Mouse (Mus musculus) midbrain, embryonic 15.5 days (tissue): ENCODE measurements around the gene Gng7. TPM values are rescaled to one million over a fixed set of nuclear protein-coding genes. Genes with fewer than 3 reads are reported as not detected.

Experiments used
- ATAC-seq: fragments of 200-750 bp; cut with Nextera tagmentation; replicated peaks from 2 replicates; pipeline ENCODE4 v1.8.0; 2017; ENCODE audit warnings: moderate TSS enrichment
- H3K27ac ChIP-seq: fragments of 300-500 bp; sonication (generic); 2 replicates; pipeline ENCODE4 v1.5.1; 2015; ENCODE audit warnings: mild to moderate bottlenecking, inconsistent platforms
- H3K27me3 ChIP-seq: fragments of 300-500 bp; sonication (generic); replicated peaks from 2 replicates; pipeline ENCODE4 v1.6.1; 2015; ENCODE audit warnings: inconsistent platforms
- H3K36me3 ChIP-seq: fragments of 300-500 bp; sonication (generic); replicated peaks from 2 replicates; pipeline ENCODE4 v1.6.1; 2015; ENCODE audit warnings: inconsistent platforms
- H3K4me1 ChIP-seq: fragments of 300-500 bp; sonication (generic); 2 replicates; pipeline ENCODE4 v1.6.1; 2015; ENCODE audit warnings: inconsistent platforms
- H3K4me2 ChIP-seq: fragments of 300-500 bp; sonication (generic); 2 replicates; pipeline ENCODE4 v1.6.1; 2015; ENCODE audit warnings: inconsistent platforms, mild to moderate bottlenecking, moderate library complexity
- H3K4me3 ChIP-seq: fragments of 300-500 bp; sonication (generic); 2 replicates; pipeline ENCODE4 v1.5.1; 2015; ENCODE audit warnings: mild to moderate bottlenecking, inconsistent platforms
- H3K9ac ChIP-seq: fragments of 300-500 bp; sonication (generic); 2 replicates; pipeline ENCODE4 v1.6.1; 2015; ENCODE audit warnings: mild to moderate bottlenecking, inconsistent platforms
- H3K9me3 ChIP-seq: fragments of 300-500 bp; sonication (generic); 2 replicates; pipeline ENCODE4 v1.6.1; 2016; ENCODE audit warnings: inconsistent platforms
- WGBS: fragments of 180-500 bp; shearing (Covaris S2); methylation state at CpG from one replicate; pipeline ENCODE4 v1.1.7; 2015; ENCODE audit warnings: mixed read lengths; 5-methylcytosine and 5-hydroxymethylcytosine counted together
- polyA plus RNA-seq: library from polyadenylated mRNA; unstranded; fragments of >200 nt; fragmentation: Nextera tagmentation; extraction: Ambion mirVana; gene quantifications from 2 replicates; pipeline ENCODE4 v1.2.1, GENCODE M21; 2015

The Gng7 gene
- polyA plus RNA-seq, 1 experiment from 2014 or later, result 19.0 TPM

DNA sequence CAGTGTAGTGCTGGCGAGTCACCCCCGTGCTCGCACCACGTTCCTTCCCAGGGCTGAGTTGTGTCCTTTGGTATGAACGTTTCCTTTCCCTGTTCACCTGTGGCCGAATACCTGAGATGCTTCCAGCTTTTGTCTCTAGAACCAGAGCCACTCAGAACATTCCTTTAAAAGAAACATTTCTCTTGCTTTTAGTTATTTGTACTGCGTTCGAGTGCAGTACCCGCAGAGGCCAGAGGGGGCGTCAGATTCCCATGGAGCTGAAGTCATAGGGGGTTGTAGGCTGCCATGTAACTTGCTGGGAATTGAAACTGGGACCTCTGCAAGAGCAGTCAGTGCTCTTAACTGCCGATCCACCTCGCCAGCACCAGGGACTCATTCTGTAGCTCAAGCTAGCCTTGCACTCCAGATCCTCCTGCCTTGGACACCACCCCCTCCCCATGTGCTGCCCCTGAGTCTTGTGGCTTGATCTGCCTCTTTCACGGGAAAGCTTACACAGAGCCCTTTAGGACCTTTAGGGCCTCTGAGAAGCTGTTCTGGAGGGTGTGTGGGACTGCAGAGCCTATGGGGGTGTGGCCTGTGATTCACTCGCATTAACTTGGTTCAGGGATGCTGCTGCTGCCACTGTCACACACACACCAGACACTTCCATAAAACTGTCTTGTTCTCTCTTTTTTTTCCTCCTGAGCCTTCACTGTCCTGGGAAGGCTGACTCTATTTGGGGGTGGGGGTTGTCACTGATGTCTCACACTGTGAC lies 67.9 kb downstream of the Gng7 start:
- Histone ChIP-seq H3K4me3 (no peak overlapping the region), H3K9ac (no peak overlapping the region), H3K4me2 (no peak overlapping the region), H3K36me3 (no peaks in the 10 kb centered on the region), H3K27me3 (no peaks in the 10 kb centered on the region; the same call in 1 of the 2 replicates), H3K4me1 (no peaks in the 10 kb centered on the region), H3K27ac (no peak overlapping the region), H3K9me3 (no peaks in the 10 kb centered on the region)
- no peak for ATAC-seq
- WGBS, result 64% methylated on average over 14 of the region's 14 CpGs

GRCm38 (mm10) chr10:80944231-80944630 lies 70.5 kb downstream of the Gng7 start:
- Histone ChIP-seq H3K27ac (no peak overlapping the region), H3K4me3 (no peak overlapping the region), H3K27me3 (peaks cover 5% of the 10 kb centered on the region), H3K9ac (no peak overlapping the region), H3K36me3 (no peaks in the 10 kb centered on the region), H3K9me3 (no peaks in the 10 kb centered on the region), H3K4me1 (peaks cover 15% of the 10 kb centered on the region), H3K4me2 (no peak overlapping the region)
- WGBS, result 89% methylated on average over 5 of the region's 5 CpGs
- ATAC-seq, result no peak

GRCm38 (mm10) chr10:80943701-80944100 lies 71.0 kb downstream of the Gng7 start:
- Histone ChIP-seq H3K4me2 (no peak overlapping the region), H3K27ac (no peak overlapping the region), H3K27me3 (peaks cover 5% of the 10 kb centered on the region), H3K4me1 (peaks cover 20% of the 10 kb centered on the region), H3K36me3 (no peaks in the 10 kb centered on the region), H3K9me3 (no peaks in the 10 kb centered on the region), H3K4me3 (no peak overlapping the region), H3K9ac (no peak overlapping the region)
- ATAC-seq, result no peak
- 78% methylated on average over 9 of the region's 9 CpGs for WGBS

DNA sequence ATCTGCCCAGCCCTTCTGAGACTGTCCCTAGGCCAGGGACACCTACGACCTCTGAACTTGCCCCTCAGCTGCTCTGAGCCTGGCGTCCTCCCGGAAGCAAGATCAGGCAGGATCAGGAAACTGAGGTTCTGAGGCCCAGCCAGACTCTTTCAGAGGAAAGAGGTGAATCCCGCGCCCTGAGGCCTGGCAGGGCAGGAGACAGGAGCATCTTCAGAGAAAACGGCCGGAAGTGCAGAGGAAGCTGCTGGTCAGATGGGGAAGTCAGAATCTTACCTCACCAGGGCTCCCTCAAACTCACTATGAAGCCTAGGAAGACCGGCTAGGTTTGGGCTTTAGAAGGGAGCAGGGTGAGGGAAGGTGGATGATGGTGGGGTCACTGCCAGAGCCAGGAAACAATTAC lies 71.8 kb downstream of the Gng7 start:
- H3K4me1 ChIP-seq, result peaks cover 23% of the 10 kb centered on the region
- peaks cover 10% of the 10 kb centered on the region for H3K27me3 ChIP-seq
- no peak for ATAC-seq
- H3K36me3 ChIP-seq, result no peaks in the 10 kb centered on the region
- no peak overlapping the region for H3K4me3 ChIP-seq
- H3K9ac ChIP-seq, result no peak overlapping the region
- H3K9me3 ChIP-seq, result no peaks in the 10 kb centered on the region
- no peak overlapping the region for H3K27ac ChIP-seq
- no peak overlapping the region for H3K4me2 ChIP-seq
- WGBS, result 69% methylated on average over 8 of the region's 8 CpGs

DNA sequence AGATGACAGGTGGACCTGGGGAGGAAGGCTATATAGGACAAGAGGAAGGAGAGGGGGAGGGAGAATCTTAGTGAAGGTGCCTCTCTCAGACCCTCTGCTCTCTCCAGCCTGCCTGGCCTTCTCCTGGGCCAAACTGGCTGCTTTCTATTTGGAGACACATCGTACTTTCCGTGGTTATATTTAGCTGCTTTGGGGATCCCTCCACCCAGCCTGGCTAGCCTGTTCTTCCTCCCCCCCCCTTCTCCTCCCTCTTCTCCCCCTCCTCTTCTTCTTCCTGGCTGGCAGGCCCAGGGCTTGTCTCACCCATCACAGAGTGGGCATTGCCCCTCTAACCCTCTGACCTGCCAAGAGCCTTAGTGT lies 73.8 kb downstream of the Gng7 start:
- no peak for ATAC-seq
- Histone ChIP-seq H3K36me3 (no peaks in the 10 kb centered on the region), H3K4me1 (peaks cover 43% of the 10 kb centered on the region), H3K9ac (no peak overlapping the region), H3K4me2 (no peak overlapping the region), H3K27ac (no peak overlapping the region), H3K27me3 (peaks cover 29% of the 10 kb centered on the region), H3K9me3 (no peaks in the 10 kb centered on the region), H3K4me3 (no peak overlapping the region)
- WGBS, result 45% methylated on average over 2 of the region's 2 CpGs

DNA sequence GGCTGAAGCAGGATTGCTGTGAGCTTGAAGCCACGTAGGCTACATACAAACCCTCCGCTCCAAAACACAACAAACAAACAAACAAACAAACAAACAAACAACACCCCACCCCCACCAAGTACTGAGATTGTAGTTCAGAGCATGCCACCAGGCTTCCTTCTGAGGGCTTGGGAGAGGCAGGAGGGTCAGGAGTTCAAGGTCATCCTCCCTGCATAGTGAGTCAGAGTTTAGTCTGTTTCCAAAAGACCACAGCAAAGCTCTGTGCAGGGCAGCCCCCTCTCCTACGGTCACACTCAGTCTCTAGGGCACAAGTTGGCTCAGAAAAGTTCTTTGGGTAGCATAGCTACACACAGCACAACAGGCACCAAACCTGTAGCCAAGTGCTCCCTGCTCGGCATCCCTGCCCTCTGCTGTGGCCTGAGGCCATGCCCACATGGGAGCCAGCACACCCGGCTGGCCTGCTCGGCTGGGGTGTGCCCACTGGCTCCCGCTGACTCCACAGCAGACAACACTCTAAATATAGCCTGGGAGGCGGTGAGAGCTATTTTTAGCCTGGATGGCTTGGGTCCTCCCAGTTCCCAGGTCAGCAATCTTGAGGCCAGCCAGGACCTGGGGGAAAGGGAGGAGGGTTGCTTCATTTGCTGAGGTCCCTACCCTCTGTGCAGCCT lies 74.3 kb downstream of the Gng7 start:
- Histone ChIP-seq H3K4me2 (peak overlapping the region; percentile 85), H3K27me3 (peaks cover 34% of the 10 kb centered on the region), H3K4me1 (peaks cover 48% of the 10 kb centered on the region), H3K36me3 (no peaks in the 10 kb centered on the region), H3K4me3 (peak overlapping the region; percentile 41), H3K9ac (peak overlapping the region; percentile 44; the same call in 1 of the 2 replicates), H3K27ac (peak overlapping the region; percentile 69), H3K9me3 (no peaks in the 10 kb centered on the region)
- WGBS, result 54% methylated on average over 8 of the region's 8 CpGs
- ATAC-seq, result no peak

GRCm38 (mm10) chr10:80939671-80940070 lies 75.1 kb downstream of the Gng7 start:
- Histone ChIP-seq H3K27me3 (peaks cover 39% of the 10 kb centered on the region), H3K9ac (peak overlapping the region; percentile 44; the same call in 1 of the 2 replicates), H3K36me3 (no peaks in the 10 kb centered on the region), H3K4me1 (peaks cover 49% of the 10 kb centered on the region), H3K4me3 (peak overlapping the region; percentile 41), H3K9me3 (no peaks in the 10 kb centered on the region), H3K27ac (peak overlapping the region; percentile 69), H3K4me2 (peak overlapping the region; percentile 85)
- WGBS, result 3% methylated on average over 28 of the region's 28 CpGs
- ATAC-seq, result peak; percentile 52

GRCm38 (mm10) chr10:80938831-80939550 lies 75.8 kb downstream of the Gng7 start:
- WGBS, result 16% methylated on average over 15 of the region's 15 CpGs
- H3K4me1 ChIP-seq, result peaks cover 49% of the 10 kb centered on the region
- H3K27ac ChIP-seq, result peak overlapping the region; percentile 69
- no peaks in the 10 kb centered on the region for H3K36me3 ChIP-seq
- peak overlapping the region; percentile 85 for H3K4me2 ChIP-seq
- peaks cover 46% of the 10 kb centered on the region for H3K27me3 ChIP-seq
- peak overlapping the region; percentile 41 for H3K4me3 ChIP-seq
- ATAC-seq, result peak; percentile 48
- peak overlapping the region; percentile 44; the same call in 1 of the 2 replicates for H3K9ac ChIP-seq
- H3K9me3 ChIP-seq, result no peaks in the 10 kb centered on the region

GRCm38 (mm10) chr10:80937646-80938045 lies 77.1 kb downstream of the Gng7 start:
- no peak for ATAC-seq
- Histone ChIP-seq H3K4me1 (peaks cover 59% of the 10 kb centered on the region), H3K9me3 (no peaks in the 10 kb centered on the region), H3K9ac (no peak overlapping the region), H3K4me2 (no peak overlapping the region), H3K27ac (no peak overlapping the region), H3K27me3 (peaks cover 59% of the 10 kb centered on the region), H3K4me3 (no peak overlapping the region), H3K36me3 (no peaks in the 10 kb centered on the region)
- 26% methylated on average over 8 of the region's 8 CpGs for WGBS

GRCm38 (mm10) chr10:80936810-80937164 lies 78.0 kb downstream of the Gng7 start:
- no peak overlapping the region for H3K4me3 ChIP-seq
- peaks cover 66% of the 10 kb centered on the region for H3K27me3 ChIP-seq
- H3K4me2 ChIP-seq, result peak overlapping the region; percentile 47; the same call in 1 of the 2 replicates
- 14% methylated on average over 6 of the region's 6 CpGs for WGBS
- ATAC-seq, result no peak
- H3K4me1 ChIP-seq, result peaks cover 67% of the 10 kb centered on the region
- no peaks in the 10 kb centered on the region for H3K36me3 ChIP-seq
- no peaks in the 10 kb centered on the region for H3K9me3 ChIP-seq
- no peak overlapping the region for H3K9ac ChIP-seq
- H3K27ac ChIP-seq, result no peak overlapping the region

DNA sequence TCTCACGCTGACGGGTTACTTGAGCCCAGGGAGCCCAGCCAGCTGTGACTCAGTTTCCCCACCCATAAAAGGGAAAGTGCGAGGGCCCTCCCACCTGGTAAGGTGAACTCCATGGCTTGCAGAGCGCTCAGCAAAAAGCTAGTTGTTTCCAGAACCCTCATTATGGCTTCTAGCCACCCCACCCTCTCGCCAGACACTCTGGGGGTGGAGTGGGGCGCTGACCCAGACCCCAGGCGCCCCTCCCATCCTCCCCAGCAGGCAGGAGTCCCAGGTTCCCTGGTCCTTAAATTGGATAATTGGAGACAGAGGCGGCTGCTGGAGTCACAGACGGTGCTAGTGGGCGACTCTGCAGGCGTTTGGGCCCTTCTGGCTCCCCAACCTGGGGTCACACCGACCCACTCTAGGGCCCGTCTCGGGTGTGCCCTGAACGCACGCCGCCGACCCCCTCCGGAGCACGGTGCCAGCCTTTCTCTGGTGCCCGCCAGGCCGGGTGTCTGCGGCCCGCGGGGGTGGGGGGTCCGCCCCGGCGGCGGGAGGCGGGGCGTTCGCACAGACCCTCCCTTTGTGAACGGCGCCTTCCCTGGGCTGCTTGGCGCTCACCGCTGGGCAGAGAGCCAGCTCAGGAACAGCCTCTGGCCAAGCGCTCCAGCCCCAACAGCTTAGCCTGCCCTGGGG lies 78.5 kb downstream of the Gng7 start:
- H3K9ac ChIP-seq, result no peak overlapping the region
- peak overlapping the region; percentile 47 for H3K4me2 ChIP-seq
- peak overlapping the region; percentile 34 for H3K27ac ChIP-seq
- peak overlapping the region; percentile 20 for H3K4me3 ChIP-seq
- no peaks in the 10 kb centered on the region for H3K36me3 ChIP-seq
- peaks cover 71% of the 10 kb centered on the region for H3K27me3 ChIP-seq
- ATAC-seq, result peak; percentile 28; the same call in 1 of the 2 replicates
- WGBS, result 2% methylated on average over 37 of the region's 37 CpGs
- no peaks in the 10 kb centered on the region for H3K9me3 ChIP-seq
- H3K4me1 ChIP-seq, result peaks cover 72% of the 10 kb centered on the region

DNA sequence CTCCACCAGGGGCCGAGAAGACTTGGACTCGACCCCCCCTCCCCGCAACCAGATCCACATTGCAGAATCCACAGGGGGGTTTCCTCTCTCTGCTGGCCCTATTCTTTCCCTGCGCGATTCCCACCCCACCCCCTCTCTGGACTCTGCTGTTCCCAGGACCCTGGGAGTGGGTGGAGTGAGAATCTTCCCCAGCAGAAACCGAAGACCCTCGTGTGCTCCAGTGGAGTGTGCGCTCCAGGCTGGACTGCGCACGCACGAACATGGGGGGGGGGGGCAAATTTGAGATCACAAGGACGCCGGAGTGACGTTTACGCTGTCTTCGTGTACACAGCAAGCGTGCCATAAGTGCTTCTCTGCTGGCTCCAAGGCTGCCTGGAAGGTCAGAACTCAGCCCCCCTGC lies 79.0 kb downstream of the Gng7 start:
- no peaks in the 10 kb centered on the region for H3K9me3 ChIP-seq
- no peak overlapping the region; the same call in 1 of the 2 replicates for H3K27ac ChIP-seq
- no peak overlapping the region for H3K4me3 ChIP-seq
- ATAC-seq, result no peak
- 2% methylated on average over 17 of the region's 17 CpGs for WGBS
- no peak overlapping the region for H3K9ac ChIP-seq
- H3K4me2 ChIP-seq, result peak overlapping the region; percentile 47
- no peaks in the 10 kb centered on the region for H3K36me3 ChIP-seq
- H3K4me1 ChIP-seq, result peaks cover 77% of the 10 kb centered on the region
- peaks cover 76% of the 10 kb centered on the region for H3K27me3 ChIP-seq
